Mouse (Mus musculus): ENCODE data around the gene Best3. TPM values are rescaled to one million over a fixed set of nuclear protein-coding genes. Genes with fewer than 3 reads are reported as not detected.

The Best3 gene
- polyA plus RNA-seq, 1 experiment = 1.3 TPM

GRCm38 (mm10) chr10:116964084-116964483, 22.0 kb upstream of the Best3 start:
- Histone ChIP-seq H3K27me3 (ENCODE audit: control insufficient read depth, insufficient read depth, low read length) (no peaks in the 10 kb centered on the region), H3K36me3 (ENCODE audit: control insufficient read depth, insufficient read depth, low read length) (no peaks in the 10 kb centered on the region), H3K4me3 (ENCODE audit: control insufficient read depth, low read depth, low read length) (no peak overlapping the region), H3K4me1 (ENCODE audit: control insufficient read depth, insufficient read depth, low read length) (peaks cover 6% of the 10 kb centered on the region; the same call in 1 of the 2 replicates), H3K27ac (ENCODE audit: control insufficient read depth, insufficient read depth, low read depth, low read length) (no peak overlapping the region)
- TF ChIP-seq CTCF (IDR thresholded peaks at IDR 0.05; ENCODE audit: control insufficient read depth, insufficient read depth, insufficient replicate concordance, low read depth, low read length) (no peak), POLR2A (IDR thresholded peaks at IDR 0.05; ENCODE audit: control insufficient read depth, low read depth, low read length) (no peak)

- H3K36me3 ChIP-seq (ENCODE audit: control insufficient read depth, insufficient read depth, low read length) = no peaks in the 10 kb centered on the region
- H3K27ac ChIP-seq (ENCODE audit: control insufficient read depth, insufficient read depth, low read depth, low read length) = no peak overlapping the region
- no peaks in the 10 kb centered on the region for H3K27me3 ChIP-seq (ENCODE audit: control insufficient read depth, insufficient read depth, low read length)
- H3K4me1 ChIP-seq (ENCODE audit: control insufficient read depth, insufficient read depth, low read length) = peaks cover 6% of the 10 kb centered on the region; the same call in 1 of the 2 replicates
- no peak overlapping the region for H3K4me3 ChIP-seq (ENCODE audit: control insufficient read depth, low read depth, low read length)
- TF ChIP-seq POLR2A (IDR thresholded peaks at IDR 0.05; ENCODE audit: control insufficient read depth, low read depth, low read length) (no peak), CTCF (IDR thresholded peaks at IDR 0.05; ENCODE audit: control insufficient read depth, insufficient read depth, insufficient replicate concordance, low read depth, low read length) (no peak)
Observed at GRCm38 (mm10) chr10:116964571-116964970, 21.5 kb upstream of the Best3 start.

- Histone ChIP-seq H3K27me3 (ENCODE audit: control insufficient read depth, insufficient read depth, low read length) (no peaks in the 10 kb centered on the region), H3K36me3 (ENCODE audit: control insufficient read depth, insufficient read depth, low read length) (no peaks in the 10 kb centered on the region), H3K4me1 (ENCODE audit: control insufficient read depth, insufficient read depth, low read length) (peaks cover 6% of the 10 kb centered on the region; the same call in 1 of the 2 replicates), H3K4me3 (ENCODE audit: control insufficient read depth, low read depth, low read length) (no peak overlapping the region), H3K27ac (ENCODE audit: control insufficient read depth, insufficient read depth, low read depth, low read length) (no peak overlapping the region)
- TF ChIP-seq POLR2A (IDR thresholded peaks at IDR 0.05; ENCODE audit: control insufficient read depth, low read depth, low read length) (no peak), CTCF (IDR thresholded peaks at IDR 0.05; ENCODE audit: control insufficient read depth, insufficient read depth, insufficient replicate concordance, low read depth, low read length) (no peak)
Observed at GRCm38 (mm10) chr10:116965297-116965696, 20.8 kb upstream of the Best3 start.

GRCm38 (mm10) chr10:116966065-116966464, 20.0 kb upstream of the Best3 start:
- peaks cover 6% of the 10 kb centered on the region; the same call in 1 of the 2 replicates for H3K4me1 ChIP-seq (ENCODE audit: control insufficient read depth, insufficient read depth, low read length)
- H3K4me3 ChIP-seq (ENCODE audit: control insufficient read depth, low read depth, low read length) = no peak overlapping the region
- H3K27ac ChIP-seq (ENCODE audit: control insufficient read depth, insufficient read depth, low read depth, low read length) = no peak overlapping the region
- TF ChIP-seq POLR2A (IDR thresholded peaks at IDR 0.05; ENCODE audit: control insufficient read depth, low read depth, low read length) (no peak), CTCF (IDR thresholded peaks at IDR 0.05; ENCODE audit: control insufficient read depth, insufficient read depth, insufficient replicate concordance, low read depth, low read length) (no peak)
- no peaks in the 10 kb centered on the region for H3K36me3 ChIP-seq (ENCODE audit: control insufficient read depth, insufficient read depth, low read length)
- H3K27me3 ChIP-seq (ENCODE audit: control insufficient read depth, insufficient read depth, low read length) = no peaks in the 10 kb centered on the region

- H3K27ac ChIP-seq (ENCODE audit: control insufficient read depth, insufficient read depth, low read depth, low read length) = no peak overlapping the region
- H3K36me3 ChIP-seq (ENCODE audit: control insufficient read depth, insufficient read depth, low read length) = no peaks in the 10 kb centered on the region
- no peaks in the 10 kb centered on the region for H3K27me3 ChIP-seq (ENCODE audit: control insufficient read depth, insufficient read depth, low read length)
- no peak overlapping the region for H3K4me3 ChIP-seq (ENCODE audit: control insufficient read depth, low read depth, low read length)
- TF ChIP-seq POLR2A (IDR thresholded peaks at IDR 0.05; ENCODE audit: control insufficient read depth, low read depth, low read length) = no peak
- TF ChIP-seq CTCF (IDR thresholded peaks at IDR 0.05; ENCODE audit: control insufficient read depth, insufficient read depth, insufficient replicate concordance, low read depth, low read length) = no peak
- peaks cover 6% of the 10 kb centered on the region for H3K4me1 ChIP-seq (ENCODE audit: control insufficient read depth, insufficient read depth, low read length)
Observed at GRCm38 (mm10) chr10:116968741-116969140, 17.4 kb upstream of the Best3 start.

- H3K4me1 ChIP-seq (ENCODE audit: control insufficient read depth, insufficient read depth, low read length) = peaks cover 6% of the 10 kb centered on the region
- no peaks in the 10 kb centered on the region for H3K36me3 ChIP-seq (ENCODE audit: control insufficient read depth, insufficient read depth, low read length)
- no peak for TF ChIP-seq POLR2A (IDR thresholded peaks at IDR 0.05; ENCODE audit: control insufficient read depth, low read depth, low read length)
- no peak for TF ChIP-seq CTCF (IDR thresholded peaks at IDR 0.05; ENCODE audit: control insufficient read depth, insufficient read depth, insufficient replicate concordance, low read depth, low read length)
- H3K27ac ChIP-seq (ENCODE audit: control insufficient read depth, insufficient read depth, low read depth, low read length) = no peak within 1 kb of the TSS
- H3K27me3 ChIP-seq (ENCODE audit: control insufficient read depth, insufficient read depth, low read length) = no peaks in the 10 kb centered on the region
- no peak within 1 kb of the TSS for H3K4me3 ChIP-seq (ENCODE audit: control insufficient read depth, low read depth, low read length)
Observed at GRCm38 (mm10) chr10:116972509-116972908, 13.6 kb upstream of the Best3 start, which contains the start of gene Gm10271. Gene Gm10271 (minus strand): TSS chr10:116972609.

GRCm38 (mm10) chr10:116977455-116977854, 8.7 kb upstream of the Best3 start:
- H3K36me3 ChIP-seq (ENCODE audit: control insufficient read depth, insufficient read depth, low read length) = no peaks in the 10 kb centered on the region
- peaks cover 6% of the 10 kb centered on the region for H3K4me1 ChIP-seq (ENCODE audit: control insufficient read depth, insufficient read depth, low read length)
- no peaks in the 10 kb centered on the region for H3K27me3 ChIP-seq (ENCODE audit: control insufficient read depth, insufficient read depth, low read length)
- no peak overlapping the region for H3K4me3 ChIP-seq (ENCODE audit: control insufficient read depth, low read depth, low read length)
- TF ChIP-seq POLR2A (IDR thresholded peaks at IDR 0.05; ENCODE audit: control insufficient read depth, low read depth, low read length) = no peak
- TF ChIP-seq CTCF (IDR thresholded peaks at IDR 0.05; ENCODE audit: control insufficient read depth, insufficient read depth, insufficient replicate concordance, low read depth, low read length) = no peak
- no peak overlapping the region for H3K27ac ChIP-seq (ENCODE audit: control insufficient read depth, insufficient read depth, low read depth, low read length)

GRCm38 (mm10) chr10:116977858-116978257, 8.3 kb upstream of the Best3 start:
- Histone ChIP-seq H3K27ac (ENCODE audit: control insufficient read depth, insufficient read depth, low read depth, low read length) (no peak overlapping the region), H3K36me3 (ENCODE audit: control insufficient read depth, insufficient read depth, low read length) (no peaks in the 10 kb centered on the region), H3K4me3 (ENCODE audit: control insufficient read depth, low read depth, low read length) (no peak overlapping the region), H3K4me1 (ENCODE audit: control insufficient read depth, insufficient read depth, low read length) (peaks cover 5% of the 10 kb centered on the region), H3K27me3 (ENCODE audit: control insufficient read depth, insufficient read depth, low read length) (no peaks in the 10 kb centered on the region)
- TF ChIP-seq CTCF (IDR thresholded peaks at IDR 0.05; ENCODE audit: control insufficient read depth, insufficient read depth, insufficient replicate concordance, low read depth, low read length) (no peak), POLR2A (IDR thresholded peaks at IDR 0.05; ENCODE audit: control insufficient read depth, low read depth, low read length) (no peak)

Measured in testis, adult 2 months (tissue).